ENCODE assay signal across 9 mouse cellular contexts in genomic region chr13:13775778-13776494, GRCm38 (mm10). TPM values are rescaled to one million over a fixed set of nuclear protein-coding genes. Genes with fewer than 3 reads are reported as not detected.
A peak's percentile ranks its signal among the peaks of the same experiment; 100 is the strongest.
DNase-seq lines count a peak whose midpoint lies in the region; ATAC-seq lines count a peak whose summit lies in the region.
"Had no signal": no experiment of that assay in that cellular context is flagged by ENCODE, and none has a peak within 500 bp of the region (broad histone marks: within the 10 kb centered on the region; RNA-seq: fewer than 3 reads in every experiment).

No protein-coding gene starts in this region.

- no peaks in the 10 kb centered on the region for H3K9me3 ChIP-seq in embryonic facial prominence, embryonic 13.5 days
- no peaks in the 10 kb centered on the region for H3K9me3 ChIP-seq in midbrain, embryonic 15.5 days
- H3K9me3 ChIP-seq: lung, embryonic 15.5 days had no signal

- H3K9ac ChIP-seq in embryonic facial prominence, embryonic 13.5 days, result no peak overlapping the region
- no peak overlapping the region for H3K9ac ChIP-seq in midbrain, embryonic 15.5 days
- H3K9ac ChIP-seq: lung, embryonic 15.5 days had no signal

- peaks cover 7% of the 10 kb centered on the region; the same call in 1 of the 2 replicates for H3K36me3 ChIP-seq in embryonic facial prominence, embryonic 13.5 days
- H3K36me3 ChIP-seq in midbrain, embryonic 15.5 days (replicated peaks), result no peaks in the 10 kb centered on the region; the same call in 1 of the 2 replicates

- H3K27ac ChIP-seq in embryonic facial prominence, embryonic 13.5 days, result no peak overlapping the region
- H3K27ac ChIP-seq in midbrain, embryonic 15.5 days, result 0 out of 2 replicates have a peak overlapping the region, but pooled peaks have one; percentile 6
- H3K27ac ChIP-seq: lung, embryonic 15.5 days had no signal

- no peak overlapping the region for H3K4me2 ChIP-seq in embryonic facial prominence, embryonic 13.5 days
- no peak overlapping the region for H3K4me2 ChIP-seq in midbrain, embryonic 15.5 days
- H3K4me2 ChIP-seq: lung, embryonic 15.5 days had no signal

- H3K27me3 ChIP-seq in embryonic facial prominence, embryonic 13.5 days, result no peaks in the 10 kb centered on the region; the same call in 1 of the 2 replicates
- H3K27me3 ChIP-seq in midbrain, embryonic 15.5 days (replicated peaks), result no peaks in the 10 kb centered on the region
- H3K27me3 ChIP-seq: lung, embryonic 15.5 days had no signal

- no peak overlapping the region for H3K4me3 ChIP-seq in embryonic facial prominence, embryonic 13.5 days
- no peak overlapping the region for H3K4me3 ChIP-seq in midbrain, embryonic 15.5 days
- H3K4me3 ChIP-seq: lung, embryonic 15.5 days had no signal

- DNase-seq in cerebellum, postnatal 10 days, result peak; percentile 44 to 50
- DNase-seq in cerebellum, adult 9-11 months, result no peak
- DNase-seq in 416B (ENCODE audit: low read depth), result peak; percentile 69
- peak; percentile 10 for DNase-seq in kidney, adult 9 months
- no peak for DNase-seq in layer of hippocampus, adult 9-10 months (ENCODE audit: low spot score)
- no peak for DNase-seq in urinary bladder, postnatal 25 days (ENCODE audit: low spot score)

- H3K4me1 ChIP-seq in embryonic facial prominence, embryonic 13.5 days, result peaks cover 7% of the 10 kb centered on the region; the same call in 1 of the 2 replicates
- H3K4me1 ChIP-seq in midbrain, embryonic 15.5 days, result 0 out of 2 replicates have a peak, but pooled peaks cover 3% of the 10 kb centered on the region
- H3K4me1 ChIP-seq: lung, embryonic 15.5 days had no signal

- ATAC-seq in embryonic facial prominence, embryonic 13.5 days (ENCODE audit: insufficient number of reproducible peaks, insufficient read depth, low FRiP score, low TSS enrichment, low read depth), result 0 out of 2 replicates have a peak, but pooled peaks have one; percentile 50
- ATAC-seq in midbrain, embryonic 15.5 days (replicated peaks), result peak; percentile 76

RNA-seq across cellular contexts. Expression of gene Gng4, which starts 7.9 kb away (rescaled TPM):
- polyA plus RNA-seq in embryonic facial prominence, embryonic 13.5 days (2015; fragmentation: Nextera tagmentation; extraction: Ambion mirVana), result 4.2 and 6.0 TPM in 2 replicates
- polyA plus RNA-seq in midbrain, embryonic 15.5 days (2015; fragmentation: Nextera tagmentation; extraction: Ambion mirVana), result 62.3 and 65.1 TPM in 2 replicates

Comparison
In these comparisons a context has a peak if more than half of its experiments do, and no peak if none do; other contexts are left out.
1. DNase-seq: peak in cerebellum, postnatal 10 days (2 of 2), 416B (single experiment) and kidney, adult 9 months (single experiment); none in cerebellum, adult 9-11 months (single experiment), layer of hippocampus, adult 9-10 months (single experiment) and urinary bladder, postnatal 25 days (single experiment).